Mouse (Mus musculus): ENCODE measurements at regions not wholly inside any gene's neighbourhood (a gene's known extent, or its start where the extent isn't known, plus 50 kb on each side); places are given as distances from the start of the nearest gene placed in this dataset.
A peak's percentile ranks its signal among the peaks of the same experiment; 100 is the strongest.

GRCm38 (mm10) chr7:73611866-73612751 lies 70.5 kb upstream of the Chd2 start:
- peaks cover 0 to 3% of the 10 kb centered on the region in 2 experiments for H3K36me3 ChIP-seq (replicated peaks in 1 of 2; ENCODE audit: control insufficient read depth in 1 of 2, insufficient read depth in 1 of 2, low read length in 1 of 2)
- TF ChIP-seq POLR2AphosphoS2 (IDR thresholded peaks at IDR 0.05; ENCODE audit: low read depth, low read length) (no peak), CHD1 (IDR thresholded peaks at IDR 0.05; ENCODE audit: low read depth, low read length) (no peak), JUND (conservative IDR thresholded peaks at IDR 0.05; ENCODE audit: low read depth, low read length) (no peak), TBP (conservative IDR thresholded peaks at IDR 0.05; ENCODE audit: low read depth, low read length) (no peak), MEF2A (IDR thresholded peaks at IDR 0.05; ENCODE audit: borderline replicate concordance, low read depth, low read length) (no peak), POLR2A (IDR thresholded peaks at IDR 0.05; ENCODE audit: low read depth, low read length) (no peak), PAX5 (IDR thresholded peaks at IDR 0.05; ENCODE audit: low read length) (no peak), GABPA (IDR thresholded peaks at IDR 0.05; ENCODE audit: insufficient replicate concordance, low read depth, low read length) (no peak), IRF4 (IDR thresholded peaks at IDR 0.05; ENCODE audit: low read depth, low read length) (no peak), NELFE (IDR thresholded peaks at IDR 0.05; ENCODE audit: low read depth, low read length) (no peak), USF1 (IDR thresholded peaks at IDR 0.05; ENCODE audit: low read depth, low read length) (no peak), NRF1 (IDR thresholded peaks at IDR 0.05; ENCODE audit: low read depth, low read length) (no peak), SMC3 (IDR thresholded peaks at IDR 0.05; ENCODE audit: low read depth, low read length) (no peak), KAT2A (IDR thresholded peaks at IDR 0.05; ENCODE audit: insufficient replicate concordance, low read length) (no peak), MAFK (IDR thresholded peaks at IDR 0.05; ENCODE audit: insufficient replicate concordance, low read length) (no peak), RCOR1 (conservative IDR thresholded peaks at IDR 0.05; ENCODE audit: low read depth, low read length) (no peak)
- H3K4me1 ChIP-seq (ENCODE audit: control insufficient read depth in 1 of 2, insufficient read depth in 2 of 2), result peaks cover 0 to 11% of the 10 kb centered on the region in 2 experiments; a peak in 2 of 4 replicates
- dilution Hi-C loops (cut with MboI; ENCODE audit: extremely low pct_ligation_motif_present, extremely low pct_unique_long_range_greater_than_20kb, low sequenced_read_pairs) (no loop called here), in situ Hi-C loops (cut with MboI; ENCODE audit: low pct_ligation_motif_present, low pct_unique_long_range_greater_than_20kb, low sequenced_read_pairs) (no loop called here)
- H3K79me2 ChIP-seq (replicated peaks; ENCODE audit: control insufficient read depth, extremely low read depth, insufficient read depth, poor library complexity, severe bottlenecking), result peaks cover 2% of the 10 kb centered on the region; the same call in 1 of the 2 replicates
- no peak overlapping the region for H3K27ac ChIP-seq (ENCODE audit: insufficient read depth, low read depth)
- no peak overlapping the region for H3K4me3 ChIP-seq (replicated peaks in 1 of 3; ENCODE audit: low read depth in 2 of 3, low read length in 2 of 3, poor library complexity in 1 of 3)
- DNase-seq (ENCODE audit: extremely low read depth), result no peak
- no peak overlapping the region for H3K9ac ChIP-seq (ENCODE audit: insufficient read depth, low read depth)
- no peaks in the 10 kb centered on the region for H3K9me3 ChIP-seq (replicated peaks; ENCODE audit: low read length)
- no peaks in the 10 kb centered on the region for H3K27me3 ChIP-seq (replicated peaks)
- H3K4me2 ChIP-seq (ENCODE audit: insufficient read depth, low read depth, poor library complexity, severe bottlenecking), result no peak overlapping the region

- H3K9me3 ChIP-seq (replicated peaks; ENCODE audit: low read length), result no peaks in the 10 kb centered on the region
- peak overlapping the region; percentile 47 to 60 (median 57) for H3K4me3 ChIP-seq (replicated peaks in 1 of 3; ENCODE audit: low read depth in 2 of 3, low read length in 2 of 3, poor library complexity in 1 of 3)
- H3K36me3 ChIP-seq (replicated peaks in 1 of 2; ENCODE audit: control insufficient read depth in 1 of 2, insufficient read depth in 1 of 2, low read length in 1 of 2), result peaks cover 0 to 3% of the 10 kb centered on the region in 2 experiments
- peak overlapping the region; percentile 93 for H3K4me2 ChIP-seq (ENCODE audit: insufficient read depth, low read depth, poor library complexity, severe bottlenecking)
- TF ChIP-seq ZNF384 (IDR thresholded peaks at IDR 0.05; ENCODE audit: low read depth, low read length) (peak; percentile 91), TCF12 (IDR thresholded peaks at IDR 0.05; ENCODE audit: low read depth, low read length) (0 out of 2 replicates have a peak, but pooled peaks have one; percentile 28), UBTF (IDR thresholded peaks at IDR 0.05; ENCODE audit: low read depth, low read length) (no peak)
- no peak for DNase-seq (ENCODE audit: extremely low read depth)
- peaks cover 0 to 19% of the 10 kb centered on the region in 2 experiments; a peak in 3 of 4 replicates for H3K4me1 ChIP-seq (ENCODE audit: control insufficient read depth in 1 of 2, insufficient read depth in 2 of 2)
- peak overlapping the region; percentile 99 for H3K9ac ChIP-seq (ENCODE audit: insufficient read depth, low read depth)
- in situ Hi-C loops (cut with MboI; ENCODE audit: low pct_ligation_motif_present, low pct_unique_long_range_greater_than_20kb, low sequenced_read_pairs), result loop anchor here (5.0 kb wide), 1 partner anchor 42 kb away; no protein-coding TSS in a partner anchor
- H3K27me3 ChIP-seq (replicated peaks), result no peaks in the 10 kb centered on the region
- H3K27ac ChIP-seq (ENCODE audit: insufficient read depth, low read depth), result peak overlapping the region; percentile 66
- dilution Hi-C loops (cut with MboI; ENCODE audit: extremely low pct_ligation_motif_present, extremely low pct_unique_long_range_greater_than_20kb, low sequenced_read_pairs), result no loop called here
- peaks cover 2% of the 10 kb centered on the region; the same call in 1 of the 2 replicates for H3K79me2 ChIP-seq (replicated peaks; ENCODE audit: control insufficient read depth, extremely low read depth, insufficient read depth, poor library complexity, severe bottlenecking)
Observed at GRCm38 (mm10) chr7:73608804-73609275, 67.2 kb upstream of the Chd2 start.

Measured in CH12.LX (cell line).